Comparison of ENCODE assay signal across 8 mouse cellular contexts in genomic region chr1:86440887-86441723, GRCm38 (mm10). TPM values are rescaled to one million over a fixed set of nuclear protein-coding genes. Genes with fewer than 3 reads are reported as not detected.
DNase-seq lines count a peak whose midpoint lies in the region; ATAC-seq and TF ChIP-seq lines count a peak whose summit lies in the region.

No protein-coding gene starts in this region.

- TF ChIP-seq POLR2A in olfactory bulb, adult 2 months (IDR thresholded peaks at IDR 0.05; ENCODE audit: insufficient read depth, low read depth, low read length), result no peak

- POLR2A ChIA-PET in Patski (lab: Charles Lee), result interaction anchor here (0.7 to 3.4 kb wide), 4 partner anchors 57 to 85 kb away, joined by 3 to 13 read pairs (median 5); partner anchors contain the start of gene Ptma

- in situ Hi-C loops in Patski (cut with MboI; ENCODE audit: low pct_unique_long_range_greater_than_20kb), result loop anchor here (5.0 to 10.0 kb wide), 4 partner anchors 36 to 734 kb away; no protein-coding TSS in a partner anchor

- no peak for TF ChIP-seq CTCF in Patski (IDR thresholded peaks at IDR 0.05)
- TF ChIP-seq CTCF in lung, postnatal 0 days (IDR thresholded peaks at IDR 0.05), result no peak; the same call in 1 of the 2 replicates
- TF ChIP-seq CTCF in olfactory bulb, adult 2 months (IDR thresholded peaks at IDR 0.05; ENCODE audit: insufficient read depth, low read depth, low read length), result no peak

- peak overlapping the region; percentile 95 for H3K4me2 ChIP-seq in heart, embryonic 14.5 days (ENCODE audit: low read length)
- peak overlapping the region; percentile 83 for H3K4me2 ChIP-seq in lung, postnatal 0 days (replicated peaks; ENCODE audit: low read depth, low read length)

- DNase-seq in CD4-positive helper T cell, adult 2 months (ENCODE audit: low read depth, low spot score), result peak; percentile 93
- DNase-seq in Patski (ENCODE audit: low read depth, low spot score), result peak; percentile 31
- peak; percentile 63 for DNase-seq in embryo, embryonic 11.5 days (ENCODE audit: low read depth, low spot score)
- DNase-seq in kidney, postnatal 10 days, result peak; percentile 77
- DNase-seq in lung, postnatal 0 days (ENCODE audit: low spot score), result peak; percentile 89
- DNase-seq in urinary bladder, postnatal 4 days (ENCODE audit: low spot score in 2 of 2), result peak; percentile 66 to 77

- no peak for ATAC-seq in Patski
- peak; percentile 56 for ATAC-seq in heart, embryonic 14.5 days (ENCODE audit: insufficient number of reproducible peaks, insufficient read depth, low FRiP score, low read depth)
- peak; percentile 56 for ATAC-seq in lung, postnatal 0 days

- no peak for TF ChIP-seq EP300 in lung, postnatal 0 days (IDR thresholded peaks at IDR 0.05)

- no peaks in the 10 kb centered on the region for H3K36me3 ChIP-seq in heart, embryonic 14.5 days (ENCODE audit: control insufficient read depth, insufficient read depth, low read length)
- no peaks in the 10 kb centered on the region for H3K36me3 ChIP-seq in lung, postnatal 0 days (ENCODE audit: insufficient read depth, low read length)

- peak overlapping the region; percentile 99 to 100 for H3K27ac ChIP-seq in heart, embryonic 14.5 days (replicated peaks in 1 of 2; ENCODE audit: control insufficient read depth in 1 of 2, insufficient read depth in 1 of 2, low read depth in 2 of 2, low read length in 2 of 2)
- H3K27ac ChIP-seq in lung, postnatal 0 days (ENCODE audit: low read length), result peak overlapping the region; percentile 98
- H3K27ac ChIP-seq in olfactory bulb, adult 2 months (ENCODE audit: insufficient read depth, low read depth, low read length), result peak overlapping the region; percentile 99

- H3K9ac ChIP-seq in heart, embryonic 14.5 days (ENCODE audit: low read length), result peak overlapping the region; percentile 96
- no peak overlapping the region for H3K9ac ChIP-seq in lung, postnatal 0 days (replicated peaks; ENCODE audit: low read depth)

- H3K4me3 ChIP-seq in heart, embryonic 14.5 days (ENCODE audit: control insufficient read depth in 1 of 2, insufficient read depth in 1 of 2, low read depth in 1 of 2, low read length in 2 of 2), result peak overlapping the region; percentile 51 to 57
- H3K4me3 ChIP-seq in lung, postnatal 0 days (ENCODE audit: low read depth, low read length), result peak overlapping the region; percentile 43
- H3K4me3 ChIP-seq in olfactory bulb, adult 2 months (ENCODE audit: insufficient read depth, low read depth, low read length), result peak overlapping the region; percentile 64

- peaks cover 48 to 66% of the 10 kb centered on the region in 2 experiments for H3K4me1 ChIP-seq in heart, embryonic 14.5 days (ENCODE audit: control insufficient read depth in 2 of 2, insufficient read depth in 2 of 2, low read length in 2 of 2)
- peaks cover 24% of the 10 kb centered on the region for H3K4me1 ChIP-seq in lung, postnatal 0 days (ENCODE audit: insufficient read depth, low read depth, low read length)
- H3K4me1 ChIP-seq in olfactory bulb, adult 2 months (ENCODE audit: control insufficient read depth, insufficient read depth, low read length), result peaks cover 39% of the 10 kb centered on the region

- WGBS in heart, embryonic 14.5 days, result 1% methylated on average over 28 of the region's 29 CpGs
- WGBS in lung, postnatal 0 days, result under 1% methylated on average over 21 of the region's 29 CpGs
- WGBS in olfactory bulb, adult 2 months, result under 1% methylated on average over 29 of the region's 29 CpGs

- H3K27me3 ChIP-seq in Patski, result no peaks in the 10 kb centered on the region
- H3K27me3 ChIP-seq in heart, embryonic 14.5 days (ENCODE audit: control insufficient read depth, insufficient read depth, low read length), result no peaks in the 10 kb centered on the region
- no peaks in the 10 kb centered on the region for H3K27me3 ChIP-seq in lung, postnatal 0 days (replicated peaks; ENCODE audit: insufficient read depth, low read length)

- no peaks in the 10 kb centered on the region for H3K9me3 ChIP-seq in heart, embryonic 14.5 days (ENCODE audit: control insufficient read depth, low read length)
- no peaks in the 10 kb centered on the region for H3K9me3 ChIP-seq in lung, postnatal 0 days (ENCODE audit: low read length)

- CTCF ChIA-PET in Patski (lab: Charles Lee), result interaction anchor here (0.9 to 4.6 kb wide), 5 partner anchors 48 to 95 kb away, joined by 3 to 46 read pairs (median 15); no protein-coding TSS in a partner anchor

RNA-seq across cellular contexts. Expression of gene Tex44, which starts 15.0 kb away (rescaled TPM):
- not detected for polyA plus RNA-seq in Patski (2021)
- polyA plus RNA-seq in heart, embryonic 14.5 days (2014; fragmentation: Nextera tagmentation; extraction: Ambion mirVana), result not detected in 2 replicates
- polyA plus RNA-seq in lung, postnatal 0 days (2015; fragmentation: Nextera tagmentation; extraction: Ambion mirVana), result not detected in 2 replicates
- not detected in 2 replicates for polyA plus RNA-seq in olfactory bulb, adult 2 months (2012; ENCODE audit: insufficient read depth, insufficient read length, low replicate concordance, missing spikeins)

RNA-seq across cellular contexts. Expression of gene Nmur1, which starts 15.1 kb away (rescaled TPM):
- polyA plus RNA-seq in Patski (2021), result not detected
- polyA plus RNA-seq in heart, embryonic 14.5 days (2014; fragmentation: Nextera tagmentation; extraction: Ambion mirVana), result not detected in 2 replicates
- polyA plus RNA-seq in lung, postnatal 0 days (2015; fragmentation: Nextera tagmentation; extraction: Ambion mirVana), result 1.3 and 2.1 TPM in 2 replicates
- not detected in 2 replicates for polyA plus RNA-seq in olfactory bulb, adult 2 months (2012; ENCODE audit: insufficient read depth, insufficient read length, low replicate concordance, missing spikeins)

Comparison
In these comparisons a context has a peak if more than half of its experiments do, and no peak if none do; other contexts are left out.
1. DNase-seq: peak in every context shown above with its lines; median percentile 93 in CD4-positive helper T cell, adult 2 months; 89 in lung, postnatal 0 days; 77 in kidney, postnatal 10 days; 72 in urinary bladder, postnatal 4 days; 63 in embryo, embryonic 11.5 days; 31 in Patski.